Mouse (Mus musculus) ZHBTc4 (cell line): ENCODE results near the gene Synpo2l.
"Not testable (repeated sequence)": the region's sequence is repeated elsewhere in the genome, so short reads cannot be mapped to it uniquely, and the experiment has no call there.

Source experiments
- DNase-seq: peaks from one replicate; pipeline ENCODE4 v3.0.0-alpha.2; 2011; ENCODE audit warnings: low read depth, low spot score

Synpo2l gene

DNA sequence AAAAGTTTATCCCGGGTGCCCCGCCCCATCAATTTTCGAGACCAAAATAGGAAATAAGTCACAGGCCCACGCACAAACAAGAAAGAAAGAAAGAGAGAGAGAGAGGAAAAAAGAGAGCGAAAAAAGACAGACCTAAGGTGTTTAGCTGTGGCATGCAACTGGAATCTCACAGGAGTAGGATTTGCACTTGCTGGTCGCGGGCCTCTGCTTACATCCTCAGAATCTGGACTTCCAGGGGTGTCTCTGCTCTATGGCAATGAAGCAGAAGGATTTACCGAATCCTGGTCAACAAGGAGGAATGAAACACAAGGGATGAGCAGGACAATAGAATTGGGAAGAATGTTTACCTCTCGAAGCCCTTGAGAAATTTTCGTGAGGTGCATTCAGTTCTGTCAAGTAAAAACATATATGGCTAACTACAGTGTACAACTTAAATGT lies 26.7 kb downstream of the Synpo2l start:
- DNase-seq, result no peak

DNA sequence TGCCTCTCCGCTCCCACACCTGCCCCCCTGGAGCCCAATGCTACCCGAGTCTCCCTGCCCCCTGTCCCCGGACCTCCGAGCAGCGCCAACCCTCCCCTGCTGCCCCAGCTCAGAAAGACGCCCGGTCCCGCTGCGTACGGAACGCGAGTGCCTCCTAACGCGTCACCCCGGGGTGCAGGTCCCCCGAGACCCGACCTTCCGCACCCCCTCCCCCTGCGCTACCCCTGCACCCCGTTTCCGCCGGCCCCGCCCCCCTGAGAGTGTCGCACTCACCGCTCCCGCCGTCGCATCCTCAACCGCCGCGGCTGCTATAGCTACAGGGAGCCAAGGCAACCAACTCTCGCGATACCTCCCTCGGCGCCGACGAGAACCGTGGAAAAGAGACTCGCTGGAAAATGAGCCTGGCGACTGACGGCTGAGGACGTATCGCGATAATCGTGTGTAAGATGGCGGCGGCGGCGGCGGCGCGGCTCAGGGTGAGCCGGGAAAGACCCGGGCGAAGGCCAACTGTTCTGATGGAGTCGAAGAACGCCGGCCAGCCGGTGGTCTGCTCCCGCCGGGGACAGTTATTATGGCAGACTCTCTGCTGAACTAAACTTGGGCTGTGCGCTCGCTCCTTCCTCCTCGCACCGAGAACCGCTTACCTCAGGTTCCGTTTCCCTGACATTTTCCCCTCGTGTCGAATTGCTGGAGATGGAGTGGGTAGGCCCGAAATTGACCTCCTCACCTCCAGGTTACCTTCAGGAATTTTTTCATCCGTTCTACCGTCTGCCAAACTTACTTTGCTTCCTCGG lies 27.3 kb downstream of the Synpo2l start, which contains the start of gene Usp54:
TSS of gene Usp54 (minus strand) at position 420 of the 794 bp plus-strand sequence.
- DNase-seq, result peak; percentile 99

GRCm38 (mm10) chr14:20639918-20640619 lies 28.1 kb downstream of the Synpo2l start:
- DNase-seq, result peak; percentile 82

DNA sequence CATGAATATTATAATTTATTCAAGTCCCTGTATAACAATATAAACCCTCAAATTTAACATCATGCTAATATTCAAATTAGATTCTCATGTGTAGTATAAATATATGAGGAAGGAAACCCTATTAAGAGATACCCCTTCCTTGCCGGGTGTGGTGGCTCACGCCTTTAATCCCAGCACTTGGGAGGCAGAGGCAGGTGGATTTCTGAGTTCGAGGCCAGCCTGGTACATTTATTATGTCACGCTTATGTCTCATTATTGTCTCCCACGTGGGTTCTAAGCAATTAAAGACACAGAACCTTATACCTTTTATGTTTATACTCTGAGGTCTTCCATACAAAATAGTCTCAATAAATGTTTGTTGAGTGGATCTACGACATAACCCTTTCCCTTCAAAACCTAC lies 29.5 kb downstream of the Synpo2l start:
- no peak for DNase-seq

DNA sequence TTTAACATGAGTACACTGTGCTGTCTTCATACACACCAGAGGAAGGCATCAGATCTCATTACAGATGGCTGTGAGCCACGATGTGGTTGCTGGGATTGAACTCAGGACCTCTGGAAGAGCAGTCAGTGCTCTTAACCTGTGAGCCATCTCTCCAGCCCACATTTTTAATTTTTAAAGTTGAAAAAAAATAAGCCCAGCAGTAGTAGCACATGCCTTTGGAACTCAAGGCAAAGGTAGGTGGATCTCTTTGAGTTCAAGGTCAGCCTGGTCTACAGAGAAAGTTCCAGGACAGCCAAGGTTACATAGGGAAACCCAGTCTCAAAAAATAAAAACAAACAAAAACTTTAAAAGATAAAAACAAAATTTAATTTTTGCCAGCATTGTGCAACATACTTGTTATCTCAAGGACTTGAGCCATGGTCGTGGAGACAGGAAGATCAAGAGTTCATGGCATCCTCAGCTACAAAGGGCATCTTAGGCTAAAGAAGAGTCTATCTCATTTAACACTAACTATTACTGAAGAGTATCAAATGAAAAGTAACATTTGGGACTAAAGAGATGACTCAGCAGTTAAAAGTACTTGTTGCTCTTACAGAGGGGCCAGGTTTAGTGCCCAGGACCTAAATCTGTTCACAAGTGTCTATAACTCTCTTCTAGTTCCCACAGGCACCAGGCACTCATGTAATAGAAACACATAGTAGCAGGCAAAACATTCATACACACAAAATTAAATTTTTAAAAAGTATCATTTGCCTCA lies 30.2 kb downstream of the Synpo2l start:
- no peak for DNase-seq

DNA sequence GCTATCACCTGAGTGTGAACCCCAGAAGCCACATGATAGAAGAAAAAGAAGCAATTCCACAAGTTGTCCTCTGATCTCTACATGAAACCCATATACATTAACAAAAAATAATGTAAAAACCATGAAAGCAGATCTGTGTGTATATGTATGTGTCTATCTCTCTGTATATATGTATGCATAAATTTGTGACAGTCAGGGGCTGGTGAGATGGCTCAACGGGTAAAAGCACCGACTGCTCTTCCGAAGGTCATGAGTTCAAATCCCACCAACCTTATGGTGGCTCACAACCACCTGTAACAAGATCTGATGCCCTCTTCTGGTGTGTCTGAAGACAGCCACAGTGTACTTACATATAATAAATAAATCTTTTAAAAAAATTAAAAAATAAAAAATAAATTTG lies 31.2 kb downstream of the Synpo2l start:
- not testable (repeated sequence) for DNase-seq

DNA sequence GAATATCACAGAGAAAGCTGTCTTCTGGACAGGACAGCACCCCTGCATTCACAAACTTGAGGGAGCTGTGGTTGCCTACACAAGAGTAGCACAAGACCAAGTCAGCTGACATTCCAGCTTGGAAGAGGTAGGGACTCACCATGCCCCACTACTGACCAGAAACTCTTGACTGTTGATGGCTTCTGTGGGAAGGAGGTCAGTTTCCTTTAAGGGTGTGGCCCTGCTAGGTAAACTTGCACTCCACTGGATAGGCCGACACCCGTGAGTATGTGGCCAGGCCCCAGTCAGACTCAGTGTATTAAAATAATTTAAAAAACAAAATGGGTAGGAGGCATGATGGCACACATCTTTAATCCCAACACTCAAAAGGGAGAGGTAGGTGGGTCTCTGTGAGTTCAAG lies 32.6 kb downstream of the Synpo2l start:
- no peak for DNase-seq

GRCm38 (mm10) chr14:20631253-20631652 lies 36.9 kb downstream of the Synpo2l start:
- DNase-seq, result no peak

- peak; percentile 31 for DNase-seq
Observed at GRCm38 (mm10) chr14:20626971-20627370, 41.2 kb downstream of the Synpo2l start.

- DNase-seq, result no peak
Observed at GRCm38 (mm10) chr14:20626447-20626846, 41.7 kb downstream of the Synpo2l start.

GRCm38 (mm10) chr14:20622907-20623306 lies 45.2 kb downstream of the Synpo2l start:
- DNase-seq, result no peak

GRCm38 (mm10) chr14:20622412-20622811 lies 45.7 kb downstream of the Synpo2l start:
- DNase-seq, result no peak

DNA sequence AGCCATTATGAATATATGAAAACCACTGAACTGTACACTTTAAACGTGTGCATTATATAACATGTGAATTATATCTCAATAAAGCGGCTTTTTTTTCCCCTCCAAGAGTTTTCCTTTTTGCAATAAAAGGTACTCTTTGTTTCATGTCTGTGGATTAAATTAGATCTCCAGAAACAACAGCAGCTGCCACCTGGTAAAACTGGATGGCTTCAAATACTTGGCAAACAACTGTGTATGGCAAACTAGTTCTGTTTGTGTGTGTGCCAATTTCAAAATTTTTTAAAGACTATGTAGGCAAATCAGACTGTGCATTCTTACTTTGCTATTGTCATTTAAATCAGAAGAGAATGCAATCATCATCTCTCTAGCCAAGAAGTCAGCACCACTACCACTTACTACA lies 46.3 kb downstream of the Synpo2l start:
- DNase-seq, result no peak

DNA sequence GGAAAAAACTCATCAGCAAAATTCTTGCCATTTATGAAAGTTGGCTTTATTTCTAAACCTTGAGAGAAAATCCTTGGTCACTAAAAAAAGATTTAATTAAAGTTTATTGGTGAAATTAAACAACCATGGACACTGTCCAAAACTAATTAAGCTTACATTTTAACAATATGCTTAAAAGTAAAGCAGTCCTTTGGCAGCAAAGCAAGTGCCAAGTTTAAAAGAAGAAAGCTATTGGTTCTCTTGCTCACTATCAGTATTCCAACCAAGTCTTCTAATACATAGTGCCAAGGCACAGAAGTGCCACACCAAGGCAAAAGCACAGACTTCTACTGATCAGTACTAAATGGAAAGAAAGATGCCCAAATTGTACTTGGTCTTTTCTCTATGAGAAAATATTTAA lies 49.0 kb downstream of the Synpo2l start:
- no peak for DNase-seq

- DNase-seq, result no peak
Observed at GRCm38 (mm10) chr14:20618211-20618610, 49.9 kb downstream of the Synpo2l start.

DNA sequence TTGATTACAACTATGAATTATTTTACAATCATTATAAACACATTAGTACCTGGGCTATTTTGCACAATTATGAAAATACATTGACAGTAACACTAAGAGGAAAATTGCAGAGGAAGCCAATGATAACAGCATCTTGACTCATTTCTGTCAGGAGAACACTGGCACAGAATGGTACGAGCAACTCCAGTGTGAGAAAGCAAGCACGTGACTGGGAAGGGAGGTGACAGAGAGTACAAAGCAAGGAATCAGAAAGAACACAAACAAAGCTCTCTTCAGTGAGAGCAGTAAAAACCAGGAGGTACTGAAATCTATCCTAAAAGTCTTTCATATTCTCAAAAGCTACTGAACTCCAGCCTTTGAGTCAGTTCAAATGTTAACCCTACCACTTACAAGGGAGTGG lies 51.7 kb downstream of the Synpo2l start:
- peak; percentile 52 for DNase-seq

GRCm38 (mm10) chr14:20615075-20615474 lies 53.1 kb downstream of the Synpo2l start:
- no peak for DNase-seq

GRCm38 (mm10) chr14:20612820-20613219 lies 55.3 kb downstream of the Synpo2l start:
- DNase-seq, result no peak

DNA sequence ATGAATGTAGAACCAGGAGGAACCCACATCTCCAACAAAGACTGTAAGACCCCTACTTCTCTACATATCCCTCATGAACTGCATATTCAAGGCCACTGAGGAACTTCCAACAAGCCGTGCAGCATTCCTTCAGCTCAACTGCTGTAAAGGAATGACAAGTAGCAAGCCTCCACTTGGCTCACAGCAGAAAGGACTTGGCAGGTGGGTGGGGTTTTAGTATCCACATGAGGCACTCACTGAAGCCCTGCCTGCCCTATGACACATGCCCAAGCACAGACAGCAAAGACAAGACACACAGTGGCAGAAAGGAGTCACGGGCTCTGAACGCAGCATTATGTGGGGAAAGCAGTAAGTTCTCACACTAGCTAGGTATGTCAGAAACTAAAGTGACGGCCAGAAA lies 58.0 kb downstream of the Synpo2l start:
- peak; percentile 39 for DNase-seq

- DNase-seq, result no peak
Observed at GRCm38 (mm10) chr14:20609519-20609918, 58.6 kb downstream of the Synpo2l start.
